Mouse (Mus musculus): ENCODE data around the gene Lrguk. TPM values are rescaled to one million over a fixed set of nuclear protein-coding genes. Genes with fewer than 3 reads are reported as not detected.

The Lrguk gene
- polyA plus RNA-seq, 1 experiment from 2014 or later: 0.23 TPM

DNA sequence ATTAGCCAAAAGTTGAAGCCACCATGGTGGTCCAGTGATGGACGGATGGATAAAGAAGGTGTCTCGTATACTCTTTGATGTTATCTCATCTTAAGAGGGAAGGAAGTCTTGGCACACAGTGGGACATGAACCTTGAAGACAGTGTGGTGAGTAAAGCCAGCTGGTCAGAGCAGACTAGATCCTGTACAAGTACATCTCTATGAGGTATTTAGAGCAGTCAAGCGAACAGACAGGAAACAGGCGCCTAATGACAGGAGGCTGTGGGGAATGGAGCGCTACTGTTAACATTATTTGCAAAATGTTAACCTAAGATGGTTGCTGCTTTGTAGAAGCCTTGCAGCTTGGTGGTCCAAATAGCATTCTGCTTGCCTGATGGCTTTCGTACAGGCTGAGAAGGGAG lies 67.0 kb downstream of the Lrguk start:
- Histone ChIP-seq H3K4me3 (ENCODE audit: inconsistent target) (no peak overlapping the region), H3K27ac (no peak overlapping the region), H3K36me3 (ENCODE audit: inconsistent target) (no peaks in the 10 kb centered on the region), H3K79me2 (ENCODE audit: inconsistent target) (no peaks in the 10 kb centered on the region)
- 79% methylated on average over 6 of the region's 6 CpGs for WGBS (ENCODE audit: missing documents)

DNA sequence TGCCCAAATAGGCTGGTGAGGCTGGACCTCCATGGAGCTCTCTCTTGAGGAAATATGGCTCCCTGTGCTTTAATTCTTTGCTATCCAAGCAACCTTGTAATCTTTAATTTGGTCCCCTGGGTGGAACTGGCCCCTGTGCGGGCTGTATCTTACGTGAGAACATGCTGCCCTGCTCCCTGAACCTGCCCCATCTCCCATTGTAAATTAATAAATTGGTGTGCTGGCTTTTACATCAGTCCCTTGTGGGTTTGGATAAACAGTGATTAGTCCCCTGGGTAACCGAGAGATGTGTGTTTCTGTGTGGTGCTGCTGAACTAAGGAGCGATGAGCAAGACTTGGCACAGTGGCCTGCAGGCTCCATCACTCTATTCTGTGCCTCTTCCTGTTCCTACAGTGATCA lies 67.7 kb downstream of the Lrguk start:
- 98% methylated on average over 4 of the region's 4 CpGs for WGBS (ENCODE audit: missing documents)
- Histone ChIP-seq H3K4me3 (ENCODE audit: inconsistent target) (no peak overlapping the region), H3K79me2 (ENCODE audit: inconsistent target) (no peaks in the 10 kb centered on the region), H3K36me3 (ENCODE audit: inconsistent target) (no peaks in the 10 kb centered on the region), H3K27ac (no peak overlapping the region)

- no peaks in the 10 kb centered on the region for H3K36me3 ChIP-seq (ENCODE audit: inconsistent target)
- H3K79me2 ChIP-seq (ENCODE audit: inconsistent target): no peaks in the 10 kb centered on the region
- no peak overlapping the region for H3K4me3 ChIP-seq (ENCODE audit: inconsistent target)
- 52% methylated on average over 6 of the region's 6 CpGs for WGBS (ENCODE audit: missing documents)
- no peak overlapping the region for H3K27ac ChIP-seq
Measured at GRCm38 (mm10) chr6:34099725-34100124, 70.5 kb downstream of the Lrguk start.

DNA sequence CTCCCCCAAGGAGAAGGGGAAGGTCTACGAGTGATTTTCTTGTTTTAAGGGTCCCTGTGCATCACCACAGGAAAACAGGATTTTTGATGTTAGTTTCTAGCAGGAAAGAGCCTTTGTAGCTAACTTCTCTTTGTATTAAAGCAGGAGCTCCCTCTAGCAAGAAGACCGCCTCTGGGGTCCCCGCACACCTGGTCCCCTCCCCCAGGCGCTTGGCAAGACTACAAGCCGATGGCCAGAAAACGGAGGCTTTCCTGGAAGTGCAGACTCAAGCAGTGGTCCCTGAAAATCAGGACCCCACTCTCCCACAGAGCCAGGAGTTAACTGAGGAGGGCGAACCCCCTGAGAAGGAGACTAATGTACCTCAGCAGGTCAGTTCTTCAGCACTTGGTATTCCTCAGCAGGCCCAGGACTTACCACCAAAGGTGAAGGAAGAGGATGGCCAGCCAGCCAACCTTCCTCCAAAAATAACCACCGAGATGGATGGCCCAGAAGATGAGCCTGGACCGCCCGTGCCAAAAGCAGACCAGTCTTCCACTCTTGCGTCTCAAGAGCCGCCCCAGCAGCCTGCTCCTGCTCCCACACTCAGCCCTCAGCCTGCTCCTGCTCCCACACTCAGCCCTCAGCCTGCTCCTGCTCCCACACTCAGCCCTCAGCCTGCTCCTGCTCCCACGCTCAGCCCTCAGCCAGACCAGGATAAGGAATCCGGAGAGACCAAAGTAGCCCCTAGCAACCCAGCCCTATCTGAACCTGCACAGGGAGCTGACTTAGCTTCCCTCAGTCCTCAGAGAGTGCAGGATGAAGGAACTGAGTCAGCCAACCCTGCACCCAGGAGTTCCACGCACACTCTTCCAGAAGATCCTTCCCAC lies 72.5 kb downstream of the Lrguk start:
- no peak overlapping the region for H3K4me3 ChIP-seq (ENCODE audit: inconsistent target)
- no peaks in the 10 kb centered on the region for H3K36me3 ChIP-seq (ENCODE audit: inconsistent target)
- no peak overlapping the region for H3K27ac ChIP-seq
- 95% methylated on average over 14 of the region's 15 CpGs for WGBS (ENCODE audit: missing documents)
- no peaks in the 10 kb centered on the region for H3K79me2 ChIP-seq (ENCODE audit: inconsistent target)

DNA sequence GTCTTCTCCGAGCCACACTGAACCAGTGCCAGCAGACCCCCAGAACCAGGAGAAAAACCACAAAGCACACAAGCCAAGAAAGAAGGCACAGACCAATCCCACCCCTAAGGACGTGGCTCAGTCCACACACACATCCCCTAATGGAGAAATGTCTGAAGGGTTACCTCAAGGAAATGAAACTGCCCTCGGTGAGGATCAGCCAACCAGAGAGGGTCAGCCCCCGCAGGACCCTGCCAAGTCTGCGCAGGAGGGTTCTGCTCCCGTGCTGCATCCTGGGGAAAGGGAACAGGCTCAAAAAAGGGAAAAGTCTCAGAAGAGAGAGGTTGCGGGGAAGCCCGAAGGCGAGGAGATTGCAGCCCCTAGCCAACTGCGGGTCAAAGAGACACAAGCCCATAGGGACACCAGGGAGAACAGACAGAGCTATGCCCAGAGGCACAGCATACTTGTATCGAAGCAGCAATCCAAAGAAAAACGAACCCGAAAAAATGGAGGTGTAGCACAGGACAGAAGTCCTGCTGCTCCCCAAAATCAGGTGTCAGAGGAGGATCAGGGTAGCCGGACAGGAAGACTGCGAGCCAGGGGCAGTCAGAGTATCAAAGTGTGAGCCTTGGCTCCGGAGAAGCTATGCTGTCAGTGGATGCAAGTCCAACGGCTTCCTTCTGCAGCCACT lies 74.1 kb downstream of the Lrguk start:
- H3K27ac ChIP-seq: no peak overlapping the region
- H3K79me2 ChIP-seq (ENCODE audit: inconsistent target): no peaks in the 10 kb centered on the region
- WGBS (ENCODE audit: missing documents): 78% methylated on average over 17 of the region's 17 CpGs
- no peak overlapping the region for H3K4me3 ChIP-seq (ENCODE audit: inconsistent target)
- H3K36me3 ChIP-seq (ENCODE audit: inconsistent target): no peaks in the 10 kb centered on the region

DNA sequence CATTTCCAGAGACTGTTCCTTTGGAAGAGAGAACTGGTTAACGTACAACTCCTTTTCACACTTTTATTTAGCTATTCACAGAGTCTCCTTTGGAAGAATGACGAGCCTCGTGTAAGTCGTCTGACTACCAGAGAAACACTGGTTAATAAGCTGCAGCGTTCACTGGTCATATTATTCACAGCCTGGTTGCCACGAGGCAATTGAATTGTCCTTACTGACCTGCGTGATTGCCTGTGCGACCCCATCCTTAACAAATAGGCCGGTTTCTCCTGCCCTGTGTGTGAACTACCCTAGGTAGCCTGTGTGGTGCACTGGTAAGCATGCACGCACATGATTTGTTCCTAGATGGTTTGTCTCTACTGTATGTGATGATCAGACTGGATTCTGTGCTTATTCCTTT lies 81.3 kb downstream of the Lrguk start:
- Histone ChIP-seq H3K36me3 (ENCODE audit: inconsistent target) (no peaks in the 10 kb centered on the region), H3K27ac (no peak overlapping the region), H3K4me3 (ENCODE audit: inconsistent target) (no peak overlapping the region), H3K79me2 (ENCODE audit: inconsistent target) (no peaks in the 10 kb centered on the region)
- WGBS (ENCODE audit: missing documents): 98% methylated on average over 10 of the region's 10 CpGs

GRCm38 (mm10) chr6:34111406-34111805 lies 82.2 kb downstream of the Lrguk start:
- no peak overlapping the region for H3K27ac ChIP-seq
- WGBS (ENCODE audit: missing documents): 88% methylated on average over 6 of the region's 6 CpGs
- H3K36me3 ChIP-seq (ENCODE audit: inconsistent target): no peaks in the 10 kb centered on the region
- H3K79me2 ChIP-seq (ENCODE audit: inconsistent target): no peaks in the 10 kb centered on the region
- H3K4me3 ChIP-seq (ENCODE audit: inconsistent target): no peak overlapping the region

- Histone ChIP-seq H3K27ac (no peak overlapping the region), H3K79me2 (ENCODE audit: inconsistent target) (no peaks in the 10 kb centered on the region), H3K36me3 (ENCODE audit: inconsistent target) (no peaks in the 10 kb centered on the region), H3K4me3 (ENCODE audit: inconsistent target) (no peak overlapping the region)
- WGBS (ENCODE audit: missing documents): 96% methylated on average over 7 of the region's 7 CpGs
Measured at GRCm38 (mm10) chr6:34116838-34117478, 87.7 kb downstream of the Lrguk start.

DNA sequence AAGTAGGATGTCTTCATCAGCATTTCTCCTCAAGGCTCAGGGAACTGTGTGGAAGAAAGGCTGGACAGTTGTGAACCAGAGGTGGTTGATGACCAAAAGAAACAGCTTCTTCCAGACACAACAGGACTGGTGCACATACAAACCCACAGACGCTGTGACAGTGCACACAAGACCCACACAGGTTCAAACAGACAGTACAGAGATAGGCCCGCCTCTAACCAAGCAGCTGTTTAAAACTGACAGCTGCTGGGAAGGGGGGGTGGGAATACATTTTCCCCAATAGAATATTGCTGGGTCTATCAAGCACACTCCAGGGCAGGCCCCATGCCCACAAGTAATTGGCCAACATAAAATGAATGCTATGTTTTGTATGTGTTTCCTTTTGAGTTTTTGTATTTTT lies 95.2 kb downstream of the Lrguk start:
- no peaks in the 10 kb centered on the region for H3K79me2 ChIP-seq (ENCODE audit: inconsistent target)
- WGBS (ENCODE audit: missing documents): 79% methylated on average over 2 of the region's 2 CpGs
- H3K4me3 ChIP-seq (ENCODE audit: inconsistent target): no peak overlapping the region
- no peaks in the 10 kb centered on the region for H3K36me3 ChIP-seq (ENCODE audit: inconsistent target)
- H3K27ac ChIP-seq: no peak overlapping the region

GRCm38 (mm10) chr6:34129261-34129660 lies 100.0 kb downstream of the Lrguk start:
- H3K4me3 ChIP-seq (ENCODE audit: inconsistent target): no peak overlapping the region
- WGBS (ENCODE audit: missing documents): 40% methylated on average over 2 of the region's 2 CpGs

GRCm38 (mm10) chr6:34132391-34132790 lies 103.1 kb downstream of the Lrguk start:
- 94% methylated on average over 9 of the region's 9 CpGs for WGBS (ENCODE audit: missing documents)
- Histone ChIP-seq H3K79me2 (ENCODE audit: inconsistent target) (no peaks in the 10 kb centered on the region), H3K36me3 (ENCODE audit: inconsistent target) (no peaks in the 10 kb centered on the region), H3K4me3 (ENCODE audit: inconsistent target) (no peak overlapping the region), H3K27ac (no peak overlapping the region)

More at GRCm38 (mm10) chr6:34129261-34129660, 100.0 kb downstream of the Lrguk start:
- H3K27ac ChIP-seq: no peak overlapping the region
- H3K36me3 ChIP-seq (ENCODE audit: inconsistent target): no peaks in the 10 kb centered on the region
- no peaks in the 10 kb centered on the region for H3K79me2 ChIP-seq (ENCODE audit: inconsistent target)

DNA sequence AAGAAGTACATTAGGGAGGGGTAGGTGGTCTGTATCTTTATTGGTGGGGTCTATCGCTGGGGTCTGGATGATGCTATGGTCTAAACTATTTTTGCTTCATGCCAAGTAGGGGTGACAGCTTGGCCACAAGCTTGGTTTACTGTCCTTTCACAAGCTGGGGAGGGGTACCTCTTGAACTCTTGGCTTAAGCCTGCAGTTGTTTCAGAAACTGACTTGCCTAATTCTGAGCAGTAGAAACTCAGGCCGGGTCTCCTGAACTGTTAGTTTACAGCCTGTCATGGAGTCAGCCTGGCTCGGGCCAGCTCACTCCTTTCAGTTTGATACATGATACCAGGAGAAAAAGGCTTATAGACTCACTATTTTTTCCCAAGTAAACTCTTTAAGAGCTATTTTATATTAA lies 109.1 kb downstream of the Lrguk start:
- WGBS (ENCODE audit: missing documents): 96% methylated on average over 3 of the region's 3 CpGs
- H3K4me3 ChIP-seq (ENCODE audit: inconsistent target): no peak overlapping the region
- no peaks in the 10 kb centered on the region for H3K36me3 ChIP-seq (ENCODE audit: inconsistent target)

DNA sequence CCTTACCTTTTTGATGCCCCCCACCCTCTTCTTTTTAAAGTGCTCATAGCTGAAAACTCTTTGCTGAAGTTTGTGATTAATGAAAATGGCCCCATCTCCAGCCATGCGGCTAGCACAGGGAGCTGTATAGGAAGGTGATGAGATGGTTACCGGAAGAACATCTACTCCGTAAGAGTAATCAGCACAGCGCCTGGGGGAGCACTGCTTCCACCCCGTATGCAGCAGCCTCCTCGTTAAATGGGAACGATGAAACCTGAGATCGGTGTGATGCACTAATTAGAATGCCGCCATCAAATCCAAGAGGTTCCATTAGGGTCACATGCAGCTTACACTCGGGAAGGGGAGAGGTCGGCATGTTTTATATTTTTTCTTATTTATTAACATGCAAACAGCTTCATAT lies 113.7 kb downstream of the Lrguk start:
- Histone ChIP-seq H3K27ac (no peak overlapping the region), H3K36me3 (ENCODE audit: inconsistent target) (no peaks in the 10 kb centered on the region), H3K4me3 (ENCODE audit: inconsistent target) (no peak overlapping the region), H3K79me2 (ENCODE audit: inconsistent target) (no peaks in the 10 kb centered on the region)
- WGBS (ENCODE audit: missing documents): 92% methylated on average over 11 of the region's 11 CpGs

More for the DNA sequence above, 109.1 kb downstream of the Lrguk start:
- H3K27ac ChIP-seq: no peak overlapping the region
- H3K79me2 ChIP-seq (ENCODE audit: inconsistent target): no peaks in the 10 kb centered on the region

GRCm38 (mm10) chr6:34146042-34146441 lies 116.8 kb downstream of the Lrguk start:
- 69% methylated on average over 6 of the region's 6 CpGs for WGBS (ENCODE audit: missing documents)
- no peaks in the 10 kb centered on the region for H3K79me2 ChIP-seq (ENCODE audit: inconsistent target)
- H3K4me3 ChIP-seq (ENCODE audit: inconsistent target): no peak overlapping the region
- no peaks in the 10 kb centered on the region for H3K36me3 ChIP-seq (ENCODE audit: inconsistent target)
- H3K27ac ChIP-seq: no peak overlapping the region

GRCm38 (mm10) chr6:34148021-34148420 lies 118.8 kb downstream of the Lrguk start:
- Histone ChIP-seq H3K4me3 (ENCODE audit: inconsistent target) (no peak overlapping the region), H3K27ac (no peak overlapping the region), H3K79me2 (ENCODE audit: inconsistent target) (no peaks in the 10 kb centered on the region), H3K36me3 (ENCODE audit: inconsistent target) (no peaks in the 10 kb centered on the region)
- 97% methylated on average over 3 of the region's 3 CpGs for WGBS (ENCODE audit: missing documents)

Data from macrophage (primary cell).